Mouse (Mus musculus) myocyte (in vitro differentiated cells): ENCODE measurements around the gene Myo10. TPM values are rescaled to one million over a fixed set of nuclear protein-coding genes. Genes with fewer than 3 reads are reported as not detected.

Source experiments
- H3K27me3 ChIP-seq: one replicate; pipeline ENCODE4 v1.6.1; 2011; ENCODE audit not compliant: control insufficient read depth, insufficient read depth, insufficient read length
- H3K36me3 ChIP-seq: one replicate; pipeline ENCODE4 v1.6.1; 2011; ENCODE audit not compliant: control insufficient read depth, insufficient read depth
- H3K4me2 ChIP-seq: one replicate; pipeline ENCODE4 v1.6.1; 2011; ENCODE audit warnings: low read depth, control low read depth
- H3K4me3 ChIP-seq: one replicate; pipeline ENCODE4 v1.5.1; 2011; ENCODE audit warnings: mild to moderate bottlenecking, control low read depth, moderate library complexity
- H3K79me2 ChIP-seq: one replicate; pipeline ENCODE4 v1.6.1; 2011; ENCODE audit not compliant: control insufficient read depth, insufficient read depth
- H3ac ChIP-seq: one replicate; pipeline ENCODE4 v1.6.1; 2011; ENCODE audit not compliant: control insufficient read depth, insufficient read length
- CEBPB ChIP-seq: IDR thresholded peaks from 2 replicates; pipeline ENCODE4 v1.6.1; 2011; ENCODE audit warnings: mild to moderate bottlenecking, moderate library complexity; ENCODE audit not compliant: poor library complexity, insufficient read depth, severe bottlenecking
- E2F4 ChIP-seq: IDR thresholded peaks from one replicate; pipeline ENCODE4 v1.6.1; 2011; ENCODE audit warnings: mild to moderate bottlenecking, control low read depth, moderate library complexity; ENCODE audit not compliant: insufficient read depth
- MAX ChIP-seq: IDR thresholded peaks from one replicate; pipeline ENCODE4 v1.6.1; 2011; ENCODE audit warnings: low read depth, mild to moderate bottlenecking, control low read depth
- MYOD1 ChIP-seq, 3 experiments: IDR thresholded peaks; one replicate each; pipeline ENCODE4 v1.6.1; 2011; ENCODE audit warnings: control low read depth in 2 of 3, low read depth in 2 of 3, mild to moderate bottlenecking in 2 of 3, moderate library complexity in 1 of 3; ENCODE audit not compliant: insufficient read length in 2 of 3, control insufficient read depth in 1 of 3
- MYOG ChIP-seq, 3 experiments: IDR thresholded peaks; one replicate each; pipeline ENCODE4 v1.6.1; 2011; ENCODE audit warnings: control low read depth in 2 of 3, low read depth in 2 of 3, mild to moderate bottlenecking in 2 of 3; ENCODE audit not compliant: insufficient read length in 2 of 3, control insufficient read depth in 1 of 3, insufficient read depth in 1 of 3
- POLR2A ChIP-seq: IDR thresholded peaks from one replicate; pipeline ENCODE4 v1.6.1; 2011; ENCODE audit warnings: low read depth, mild to moderate bottlenecking, control low read depth, moderate library complexity; ENCODE audit not compliant: insufficient read length
- POLR2AphosphoS2 ChIP-seq: IDR thresholded peaks from one replicate; pipeline ENCODE4 v1.6.1; 2011; ENCODE audit warnings: low read depth, control low read depth; ENCODE audit not compliant: insufficient read length
- REST ChIP-seq: IDR thresholded peaks from one replicate; pipeline ENCODE4 v1.6.1; 2011; ENCODE audit warnings: mild to moderate bottlenecking, control low read depth, moderate library complexity; ENCODE audit not compliant: insufficient read depth, insufficient read length
- SRF ChIP-seq: IDR thresholded peaks from one replicate; pipeline ENCODE4 v1.6.1; 2011; ENCODE audit warnings: low read depth; ENCODE audit not compliant: control insufficient read depth, insufficient read length
- TCF12 ChIP-seq: IDR thresholded peaks from one replicate; pipeline ENCODE4 v1.6.1; 2011; ENCODE audit warnings: mild to moderate bottlenecking, control low read depth; ENCODE audit not compliant: poor library complexity, insufficient read depth, severe bottlenecking
- TCF3 ChIP-seq: IDR thresholded peaks from one replicate; pipeline ENCODE4 v1.6.1; 2011; ENCODE audit warnings: low read depth, control low read depth; ENCODE audit not compliant: insufficient read length
- USF1 ChIP-seq: IDR thresholded peaks from one replicate; pipeline ENCODE4 v1.6.1; 2011; ENCODE audit warnings: low read depth, mild to moderate bottlenecking, control low read depth, moderate library complexity
- polyA plus RNA-seq: library from polyadenylated mRNA; unstranded; fragments of >200 nt; fragmentation: generic; extraction: Trizol; gene quantifications from one replicate; pipeline ENCODE4 v1.2.1, GENCODE M21; 2012; ENCODE audit warnings: missing spikeins

Myo10 gene
- polyA plus RNA-seq, 1 experiment, result 71.4 TPM

DNA sequence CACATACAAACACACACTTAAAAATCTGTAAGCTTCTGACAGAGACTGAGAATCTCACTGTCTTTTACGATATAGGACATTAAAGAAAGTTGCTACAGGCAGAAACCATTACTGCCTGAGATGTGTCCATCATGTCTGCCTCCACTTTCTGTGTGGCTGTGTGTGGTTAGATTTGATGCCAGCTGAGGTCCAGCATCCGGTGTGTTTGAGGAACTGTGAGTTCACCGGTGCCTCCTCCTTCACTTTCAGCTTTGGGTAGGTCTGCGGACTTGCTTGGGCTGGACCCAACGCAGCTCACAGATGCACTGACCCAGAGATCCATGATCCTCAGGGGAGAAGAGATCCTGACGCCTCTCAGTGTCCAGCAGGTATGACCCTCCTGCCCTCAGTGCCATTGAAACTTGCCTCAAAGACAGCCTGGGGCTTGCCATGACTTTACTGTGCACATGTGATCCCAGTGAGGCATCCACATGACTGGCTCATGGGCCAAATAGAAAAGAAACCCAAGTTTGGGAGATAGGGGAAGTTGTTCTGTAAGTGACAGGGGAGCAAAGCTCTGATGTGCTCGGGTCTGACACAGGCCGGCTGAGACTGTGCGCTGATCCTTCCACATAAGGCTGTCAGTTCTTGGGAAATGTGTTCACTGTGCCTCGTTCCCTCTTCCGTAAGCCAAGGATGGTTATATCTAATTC, 111.6 kb downstream of the Myo10 start:
- H3K27me3 ChIP-seq, result no peaks in the 10 kb centered on the region
- no peak overlapping the region for H3ac ChIP-seq
- peaks cover 95% of the 10 kb centered on the region for H3K36me3 ChIP-seq
- no peak overlapping the region for H3K4me2 ChIP-seq
- TF ChIP-seq TCF3 (no peak), CEBPB (no peak), POLR2A (no peak), SRF (no peak), MYOG (IDR thresholded peaks at IDR 0.05; ENCODE audit: control insufficient read depth in 1 of 3, insufficient read depth in 1 of 3, insufficient read length in 2 of 3, low read depth in 2 of 3) (no peak), MYOD1 (IDR thresholded peaks at IDR 0.05; ENCODE audit: control insufficient read depth in 1 of 3, insufficient read length in 2 of 3, low read depth in 2 of 3) (no peak), REST (no peak), USF1 (no peak), E2F4 (no peak), TCF12 (no peak), POLR2AphosphoS2 (no peak), MAX (no peak)
- H3K4me3 ChIP-seq, result no peak overlapping the region
- H3K79me2 ChIP-seq, result no peaks in the 10 kb centered on the region

DNA sequence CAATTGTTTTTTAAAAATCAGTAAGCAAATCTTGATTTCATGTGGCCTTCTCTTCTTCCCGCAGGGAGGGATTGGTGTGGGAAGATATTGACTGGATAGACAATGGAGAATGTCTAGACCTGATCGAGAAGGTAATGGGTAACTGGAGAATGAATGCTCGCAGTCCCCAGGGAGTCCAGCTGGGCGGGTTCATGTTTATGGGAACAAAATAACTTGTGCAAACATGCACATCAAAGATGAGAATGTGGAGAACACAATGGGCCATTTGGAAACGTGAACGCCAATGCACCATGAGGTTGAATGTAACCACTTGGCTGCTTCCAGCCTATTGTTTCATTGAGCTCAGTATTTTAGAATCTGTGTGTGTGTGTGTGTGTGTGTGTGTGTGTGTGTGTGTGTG, 114.2 kb downstream of the Myo10 start:
- H3K36me3 ChIP-seq, result peaks cover 94% of the 10 kb centered on the region
- TF ChIP-seq E2F4, result no peak
- no peak for TF ChIP-seq MYOG (IDR thresholded peaks at IDR 0.05; ENCODE audit: control insufficient read depth in 1 of 3, insufficient read depth in 1 of 3, insufficient read length in 2 of 3, low read depth in 2 of 3)
- no peak for TF ChIP-seq USF1
- no peak for TF ChIP-seq MAX
- TF ChIP-seq TCF3, result no peak
- no peak for TF ChIP-seq POLR2A
- no peak for TF ChIP-seq TCF12
- no peak for TF ChIP-seq POLR2AphosphoS2
- no peak for TF ChIP-seq CEBPB
- no peak for TF ChIP-seq MYOD1 (IDR thresholded peaks at IDR 0.05; ENCODE audit: control insufficient read depth in 1 of 3, insufficient read length in 2 of 3, low read depth in 2 of 3)
- TF ChIP-seq SRF, result no peak
- TF ChIP-seq REST, result no peak

DNA sequence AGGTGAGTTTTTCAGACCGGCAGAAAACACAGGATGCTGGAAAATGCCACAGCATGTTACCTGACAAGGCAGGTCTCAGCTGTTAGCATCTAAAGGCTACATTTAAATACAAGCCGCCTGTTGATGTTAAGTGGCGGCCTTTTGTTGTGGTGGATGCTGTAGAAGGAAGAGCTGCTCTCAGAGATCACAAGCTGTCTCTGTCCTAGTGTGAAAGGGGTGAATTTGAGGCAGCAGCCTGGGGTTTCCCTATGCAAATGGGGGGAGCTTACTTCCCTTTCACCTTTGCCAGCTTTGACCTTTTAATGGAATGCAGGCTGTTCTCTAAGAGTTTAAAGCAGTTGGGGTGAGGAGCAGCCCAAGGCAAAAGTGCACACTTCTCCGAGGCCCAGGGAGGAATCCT, 117.9 kb downstream of the Myo10 start:
- Histone ChIP-seq H3K4me3 (no peak overlapping the region), H3ac (no peak overlapping the region), H3K27me3 (no peaks in the 10 kb centered on the region), H3K4me2 (no peak overlapping the region), H3K79me2 (no peaks in the 10 kb centered on the region), H3K36me3 (peaks cover 92% of the 10 kb centered on the region)
- TF ChIP-seq CEBPB, result no peak
- TF ChIP-seq SRF, result no peak
- TF ChIP-seq MYOD1 (IDR thresholded peaks at IDR 0.05; ENCODE audit: control insufficient read depth in 1 of 3, insufficient read length in 2 of 3, low read depth in 2 of 3), result no peak

More for the DNA sequence above, 114.2 kb downstream of the Myo10 start:
- Histone ChIP-seq H3K79me2 (no peaks in the 10 kb centered on the region), H3K4me2 (no peak overlapping the region), H3ac (no peak overlapping the region), H3K27me3 (no peaks in the 10 kb centered on the region), H3K4me3 (no peak overlapping the region)

DNA sequence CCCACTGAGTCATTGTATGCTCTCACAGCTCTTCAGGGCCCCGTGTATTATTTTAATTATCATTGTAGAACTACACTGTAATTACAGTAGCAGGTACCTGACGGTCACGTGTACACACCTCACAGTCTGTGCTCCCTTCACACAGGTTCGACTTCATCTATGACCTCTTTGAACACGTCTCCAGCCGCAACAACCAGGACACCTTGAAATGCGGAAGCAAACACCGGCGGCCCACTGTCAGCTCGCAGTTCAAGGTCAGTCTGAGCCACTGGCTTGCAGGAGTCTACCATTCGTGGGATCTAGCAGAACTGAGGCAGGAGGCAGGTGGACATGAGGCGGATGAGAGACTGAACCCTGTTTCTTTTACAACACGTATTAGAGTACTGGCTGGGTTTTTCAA, 119.9 kb downstream of the Myo10 start:
- Histone ChIP-seq H3K4me2 (no peak overlapping the region), H3K36me3 (peaks cover 92% of the 10 kb centered on the region), H3K27me3 (no peaks in the 10 kb centered on the region), H3K4me3 (no peak overlapping the region), H3ac (no peak overlapping the region), H3K79me2 (no peaks in the 10 kb centered on the region)
- TF ChIP-seq REST (no peak), USF1 (no peak), CEBPB (no peak), E2F4 (no peak), MYOD1 (IDR thresholded peaks at IDR 0.05; ENCODE audit: control insufficient read depth in 1 of 3, insufficient read length in 2 of 3, low read depth in 2 of 3) (no peak), POLR2A (no peak), MYOG (IDR thresholded peaks at IDR 0.05; ENCODE audit: control insufficient read depth in 1 of 3, insufficient read depth in 1 of 3, insufficient read length in 2 of 3, low read depth in 2 of 3) (no peak), MAX (no peak), TCF3 (no peak), POLR2AphosphoS2 (no peak), TCF12 (no peak), SRF (no peak)

DNA sequence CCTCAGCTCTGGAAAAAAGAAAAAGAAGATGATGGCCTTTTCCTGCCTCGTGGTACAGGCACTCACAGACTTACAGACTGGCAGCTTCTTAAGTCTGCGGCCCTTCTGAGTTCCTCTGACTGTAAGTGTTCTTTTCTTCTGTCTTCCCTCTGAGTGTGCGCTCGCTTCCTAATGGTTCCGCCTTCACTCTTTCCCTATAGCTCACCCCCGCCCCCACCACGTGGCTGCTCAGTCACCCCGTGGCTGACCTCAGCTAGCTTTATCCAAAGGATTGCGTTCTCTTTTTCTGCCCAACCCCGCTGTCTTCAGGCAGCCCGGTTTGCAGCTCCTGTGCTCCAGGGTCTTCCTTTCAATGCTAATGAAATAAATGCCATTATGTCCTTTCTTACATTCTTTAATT, 129.2 kb downstream of the Myo10 start:
- Histone ChIP-seq H3ac (no peak overlapping the region), H3K27me3 (no peaks in the 10 kb centered on the region), H3K4me2 (no peak overlapping the region), H3K36me3 (peaks cover 49% of the 10 kb centered on the region), H3K4me3 (no peak overlapping the region), H3K79me2 (peaks cover 9% of the 10 kb centered on the region)
- TF ChIP-seq USF1, result no peak
- no peak for TF ChIP-seq E2F4
- TF ChIP-seq TCF12, result no peak
- no peak for TF ChIP-seq REST
- no peak for TF ChIP-seq MYOD1 (IDR thresholded peaks at IDR 0.05; ENCODE audit: control insufficient read depth in 1 of 3, insufficient read length in 2 of 3, low read depth in 2 of 3)
- no peak for TF ChIP-seq TCF3
- TF ChIP-seq SRF, result no peak
- no peak for TF ChIP-seq MYOG (IDR thresholded peaks at IDR 0.05; ENCODE audit: control insufficient read depth in 1 of 3, insufficient read depth in 1 of 3, insufficient read length in 2 of 3, low read depth in 2 of 3)
- no peak for TF ChIP-seq MAX
- no peak for TF ChIP-seq POLR2A
- no peak for TF ChIP-seq POLR2AphosphoS2
